Mouse (Mus musculus): ENCODE measurements at regions not wholly inside any gene's neighbourhood (a gene's known extent, or its start where the extent isn't known, plus 50 kb on each side); places are given as distances from the start of the nearest gene placed in this dataset.
"Not testable (repeated sequence)": the region's sequence is repeated elsewhere in the genome, so short reads cannot be mapped to it uniquely, and the experiment has no call there.

DNA sequence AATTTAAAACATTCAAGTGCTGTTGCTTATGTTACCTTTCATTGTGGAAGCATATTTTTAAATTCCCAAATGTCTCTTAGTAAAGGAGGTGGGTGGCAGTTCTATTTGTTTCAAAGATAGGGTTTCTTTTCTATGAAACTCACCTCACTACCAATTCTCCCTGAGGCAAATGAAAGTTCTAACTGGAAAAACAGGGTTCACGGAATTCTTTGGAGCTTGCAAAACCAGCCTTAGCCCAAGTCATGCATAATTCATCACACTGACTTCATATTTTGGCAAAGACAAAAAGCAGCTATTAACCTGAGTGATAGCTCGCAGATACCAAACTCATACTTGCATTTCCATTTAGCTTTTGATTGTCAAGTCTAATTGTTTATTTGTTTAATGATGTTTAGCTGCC lies 73.8 kb downstream of the Dio2 start:
- DNase-seq (ENCODE audit: low spot score): no peak

DNA sequence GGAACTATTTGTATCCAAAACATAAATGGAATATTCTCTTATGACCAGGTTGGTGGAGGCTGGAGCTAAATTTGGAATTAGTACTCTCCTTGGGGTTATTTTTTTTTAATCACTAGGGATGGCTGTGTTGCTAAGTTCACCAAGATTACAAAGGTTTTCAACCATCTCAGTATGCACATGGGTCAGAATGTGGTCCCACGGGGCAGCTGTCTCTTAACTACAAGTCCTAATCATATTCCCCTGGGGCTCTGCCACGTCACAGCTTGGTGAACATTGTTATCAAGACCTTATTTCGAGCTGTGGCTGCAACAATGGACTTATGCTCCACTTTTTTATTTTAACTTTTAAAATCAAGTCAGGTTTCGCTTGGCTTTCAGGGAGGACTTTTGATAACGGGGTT lies 92.8 kb downstream of the Dio2 start:
- DNase-seq (ENCODE audit: low spot score): no peak

DNA sequence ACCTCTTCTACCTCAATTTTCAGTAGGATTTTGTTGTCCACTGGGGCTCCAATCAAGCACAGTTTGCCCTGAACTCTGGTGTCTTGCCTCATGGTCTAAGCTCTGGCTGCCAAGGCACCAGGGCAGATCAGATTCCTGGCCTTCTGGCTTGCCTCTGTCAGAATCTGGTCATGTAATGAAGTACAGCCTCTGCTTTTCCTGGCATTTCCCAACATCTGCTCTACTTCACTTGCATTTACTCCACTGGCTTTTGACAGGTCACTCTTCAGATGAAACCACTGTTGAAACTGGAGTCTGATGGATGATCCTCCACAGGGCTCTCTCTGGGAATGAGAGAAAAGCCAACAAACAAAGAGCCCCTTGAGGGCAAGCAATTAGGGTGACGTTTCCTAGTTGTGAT lies 94.3 kb downstream of the Dio2 start:
- no peak for DNase-seq (ENCODE audit: low spot score)

DNA sequence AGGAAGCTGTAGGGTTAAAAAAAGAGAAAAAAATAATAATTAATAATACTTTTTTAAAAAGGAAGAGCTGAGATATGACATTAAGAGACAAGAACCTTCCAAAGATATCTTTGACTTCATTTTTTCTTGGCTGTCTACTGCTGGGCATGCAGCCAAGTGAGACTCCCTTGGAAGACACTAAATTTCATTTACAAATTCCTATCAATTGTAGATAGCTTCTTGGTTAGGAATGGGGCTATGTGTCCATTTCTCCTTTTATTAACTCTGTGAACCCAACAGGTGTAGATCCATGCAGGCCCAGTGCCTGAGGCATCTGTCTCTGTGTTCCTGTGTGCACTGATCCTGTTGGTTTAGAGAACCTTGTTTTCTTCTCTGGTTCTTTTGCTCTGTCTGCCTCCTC lies 113.4 kb downstream of the Dio2 start:
- DNase-seq (ENCODE audit: low spot score): no peak

DNA sequence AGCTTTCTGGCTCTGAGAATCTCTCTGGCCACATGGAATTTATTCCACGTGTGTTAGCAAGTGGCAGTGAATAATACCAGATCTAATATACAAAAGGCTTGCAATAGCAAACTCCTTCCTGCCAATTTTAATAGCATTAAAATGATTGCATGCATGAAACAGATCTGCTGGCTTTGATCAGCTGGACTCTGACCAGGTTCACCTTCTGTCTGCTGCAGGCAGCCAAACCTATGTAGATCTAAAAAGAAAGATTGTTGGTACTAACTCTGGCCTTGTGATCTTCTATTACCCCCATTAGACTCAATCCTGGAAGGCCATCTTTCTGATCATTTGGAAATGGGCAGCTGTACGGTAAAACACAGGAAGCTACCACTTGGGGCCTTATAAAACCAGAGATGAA lies 114.8 kb downstream of the Dio2 start:
- no peak for DNase-seq (ENCODE audit: low spot score)

DNA sequence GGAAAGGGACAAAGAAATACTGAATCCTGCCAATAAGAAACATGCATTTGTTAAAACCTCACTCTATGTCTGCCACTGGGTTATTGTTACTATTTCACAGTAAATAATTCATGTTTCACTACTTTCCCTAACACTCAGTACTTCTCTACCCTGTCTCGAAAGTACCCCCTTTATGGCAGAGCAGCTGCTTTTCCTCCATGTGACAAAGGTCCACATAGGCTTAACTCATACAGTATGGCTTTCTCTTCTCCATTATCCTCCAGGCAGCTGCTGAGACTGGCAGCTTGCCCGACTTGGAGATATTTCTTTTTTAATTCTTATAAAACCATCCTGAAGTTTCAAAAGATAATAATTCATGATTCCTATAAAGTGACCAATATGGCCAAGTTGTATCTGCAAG lies 129.4 kb downstream of the Dio2 start:
- no peak for DNase-seq (ENCODE audit: low spot score)

DNA sequence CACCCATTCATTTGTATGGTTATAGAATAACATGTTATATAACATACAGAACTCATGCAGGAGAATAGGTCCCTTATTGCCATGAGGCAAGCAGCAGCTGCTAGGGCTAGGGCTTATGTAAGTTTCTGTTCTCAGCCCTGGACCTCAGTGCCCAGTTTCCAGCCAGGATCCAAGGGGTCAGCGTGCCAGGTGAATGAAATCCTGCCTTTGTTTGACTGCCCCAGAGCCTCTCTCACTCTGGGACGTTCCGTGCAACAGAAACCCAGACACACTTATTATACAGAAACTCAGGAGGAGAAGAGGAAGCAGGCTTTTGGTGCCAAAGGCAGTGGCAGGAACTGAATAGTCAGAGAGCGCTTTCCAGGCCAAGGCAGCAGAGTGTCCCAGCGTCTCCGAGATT lies 130.3 kb downstream of the Dio2 start:
- DNase-seq (ENCODE audit: low spot score): no peak

DNA sequence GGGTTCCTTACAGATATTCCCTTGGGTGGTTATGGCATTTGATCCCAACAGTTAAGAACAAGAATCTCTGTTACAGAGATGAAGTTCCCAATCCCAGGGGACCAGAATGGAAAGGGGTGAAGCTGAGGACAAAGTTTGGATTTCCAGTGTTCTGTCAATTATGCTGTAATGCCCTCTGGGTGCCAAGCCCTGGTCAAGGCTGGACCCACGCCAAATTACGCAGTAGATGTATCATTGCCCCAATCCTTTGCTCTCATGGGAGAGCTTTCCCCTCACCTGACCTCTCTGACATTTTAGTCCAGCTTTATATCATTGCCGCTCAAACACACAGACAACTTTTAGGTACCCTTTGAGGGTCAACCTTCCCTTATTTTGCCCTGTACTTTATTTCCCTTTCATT lies 158.2 kb downstream of the Dio2 start:
- DNase-seq (ENCODE audit: low spot score): peak; percentile 2

DNA sequence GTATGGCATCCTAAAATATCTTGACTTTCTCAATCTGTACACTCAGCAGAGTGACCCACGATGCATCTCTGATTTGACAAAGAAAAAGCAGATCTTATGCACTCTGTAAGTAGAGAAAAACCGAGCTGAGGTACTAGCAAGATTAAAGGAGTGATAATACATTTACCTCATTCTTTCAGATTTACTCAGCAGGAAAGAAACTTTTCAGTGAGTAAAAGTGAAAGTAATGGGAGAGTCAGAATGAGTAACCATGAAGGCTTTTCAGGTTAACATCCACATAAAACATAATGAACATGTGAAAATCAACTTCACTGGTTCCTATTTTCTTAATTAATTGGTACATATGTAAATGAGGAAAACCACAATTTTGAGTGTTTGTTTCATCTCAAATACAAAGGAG lies 162.1 kb downstream of the Dio2 start:
- DNase-seq (ENCODE audit: low spot score): no peak

DNA sequence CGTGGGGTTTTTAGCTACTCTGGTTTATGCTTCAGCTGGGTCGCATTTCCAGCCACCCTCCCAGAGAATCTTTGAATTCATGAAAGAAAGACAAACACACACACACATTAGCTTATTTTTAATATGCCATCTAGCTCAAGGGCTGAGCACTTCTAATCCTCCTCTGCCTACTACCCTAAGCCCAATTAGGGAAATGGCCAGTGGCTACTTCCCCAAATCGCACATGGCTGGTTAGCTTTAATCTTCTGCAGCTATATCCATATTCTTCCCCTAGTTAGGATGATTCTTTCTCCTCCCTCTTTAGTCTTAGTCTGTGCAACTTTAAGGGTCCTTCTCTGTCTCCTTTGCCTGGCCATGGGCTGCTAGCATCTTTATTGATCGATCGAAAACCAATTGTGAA lies 166.3 kb downstream of the Dio2 start:
- no peak for DNase-seq (ENCODE audit: low spot score)

DNA sequence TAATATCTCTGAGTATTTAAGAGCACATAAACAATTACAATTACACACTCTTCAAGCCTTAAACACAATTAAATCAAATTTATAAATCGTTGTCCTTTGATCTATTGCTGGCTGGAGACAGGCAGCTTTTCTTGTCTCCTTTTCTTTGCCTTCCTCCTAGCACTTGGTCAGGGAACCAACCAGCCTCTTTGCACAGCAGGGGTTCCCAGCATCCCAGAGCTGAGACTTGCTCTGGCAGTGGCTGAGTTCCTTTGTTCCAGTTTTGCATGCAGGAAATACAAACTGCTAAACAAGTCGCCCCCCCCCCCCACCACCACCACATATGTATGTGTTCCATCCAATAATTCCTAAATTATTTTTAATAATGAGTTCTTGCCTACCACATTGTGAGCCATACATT lies 166.7 kb downstream of the Dio2 start:
- no peak for DNase-seq (ENCODE audit: low spot score)

DNA sequence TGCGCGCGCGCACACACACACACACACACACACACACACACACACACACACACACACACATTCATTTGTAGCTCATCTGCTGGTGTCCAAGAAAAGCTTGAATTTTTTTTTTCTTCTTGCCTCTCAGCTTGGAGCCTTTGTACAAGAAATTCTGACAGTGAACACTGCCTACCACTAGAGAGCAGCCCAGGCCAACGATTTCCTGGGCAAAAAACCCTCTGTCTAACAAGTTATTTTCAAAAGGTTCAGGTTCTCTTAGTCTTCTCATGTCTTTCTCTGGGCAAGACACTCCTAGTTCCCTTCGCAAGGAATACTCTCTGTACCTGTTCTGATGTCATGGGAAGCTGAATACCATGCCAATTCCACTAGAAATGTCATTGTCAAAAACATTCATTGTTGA lies 171.9 kb downstream of the Dio2 start:
- DNase-seq (ENCODE audit: low spot score): peak; percentile 1

DNA sequence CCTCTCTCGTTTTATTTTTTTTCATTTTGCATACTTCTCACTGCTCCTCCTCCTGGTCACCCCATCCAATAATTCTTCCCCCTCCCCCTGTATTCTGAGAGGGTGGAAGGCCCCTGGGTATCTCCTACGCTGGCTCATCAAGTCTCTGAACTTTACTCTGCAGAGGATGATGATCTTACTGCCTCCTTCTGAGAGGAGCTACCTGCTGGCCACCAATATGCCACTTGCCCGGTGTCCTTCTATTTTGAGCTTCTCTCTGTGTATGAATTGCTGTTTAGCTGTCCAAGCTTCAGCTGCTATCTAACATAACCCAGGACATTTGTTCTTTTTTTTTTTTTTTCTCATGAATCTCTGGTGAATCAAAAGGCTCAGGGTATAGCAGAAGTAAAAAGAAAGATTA lies 173.2 kb downstream of the Dio2 start:
- DNase-seq (ENCODE audit: low spot score): no peak

DNA sequence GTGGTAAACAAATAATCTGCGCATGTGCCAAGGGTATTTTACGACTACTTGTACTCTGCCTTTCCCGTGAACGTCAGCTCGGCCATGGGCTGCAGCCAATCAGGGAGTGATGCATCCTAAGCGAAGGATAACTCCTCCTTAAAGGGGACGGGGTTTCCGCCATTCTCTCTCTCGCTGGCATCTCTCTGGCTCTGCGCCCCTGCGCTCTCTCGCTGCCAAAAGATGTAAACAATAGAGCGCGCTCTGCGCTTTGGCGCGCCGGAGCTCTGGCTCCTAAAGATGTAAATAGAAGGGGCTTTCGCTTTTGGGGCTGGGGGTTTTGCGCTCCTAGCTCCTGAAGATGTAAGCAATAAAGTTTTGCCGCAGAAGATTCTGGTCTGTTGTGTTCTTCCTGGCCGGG lies 173.6 kb downstream of the Dio2 start:
- DNase-seq (ENCODE audit: low spot score): not testable (repeated sequence)

DNA sequence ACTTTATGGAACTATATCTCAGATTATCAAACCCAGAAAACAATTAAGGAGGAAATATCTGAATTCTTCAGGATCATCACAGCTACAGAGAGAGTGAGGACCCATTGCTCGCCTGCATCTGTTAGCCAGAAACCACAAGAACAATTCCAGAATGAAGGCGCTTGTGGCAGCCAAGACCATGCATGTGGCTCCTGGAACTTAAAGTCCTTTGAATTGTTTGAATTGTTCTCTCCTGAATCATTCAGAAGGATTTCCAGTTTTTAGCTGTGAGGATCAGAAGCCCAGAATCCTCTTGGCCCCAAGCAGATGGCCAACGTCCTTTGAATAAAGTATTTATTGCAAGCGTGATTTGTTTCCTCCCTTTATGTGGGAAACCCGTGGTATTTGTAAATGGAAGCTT lies 195.9 kb downstream of the Dio2 start:
- no peak for DNase-seq (ENCODE audit: low spot score)

Data from ovary, postnatal 10 days (tissue).